Mouse (Mus musculus): ENCODE data around the gene Ndufs2. TPM values are rescaled to one million over a fixed set of nuclear protein-coding genes. Genes with fewer than 3 reads are reported as not detected.
A peak's percentile ranks its signal among the peaks of the same experiment; 100 is the strongest.

The Ndufs2 gene
- polyA plus RNA-seq, 1 experiment from 2014 or later: 255 TPM

- 57% methylated on average over 18 of the region's 18 CpGs for WGBS
Measured at GRCm38 (mm10) chr1:171216241-171216955, 34.8 kb downstream of the Ndufs2 start.

DNA sequence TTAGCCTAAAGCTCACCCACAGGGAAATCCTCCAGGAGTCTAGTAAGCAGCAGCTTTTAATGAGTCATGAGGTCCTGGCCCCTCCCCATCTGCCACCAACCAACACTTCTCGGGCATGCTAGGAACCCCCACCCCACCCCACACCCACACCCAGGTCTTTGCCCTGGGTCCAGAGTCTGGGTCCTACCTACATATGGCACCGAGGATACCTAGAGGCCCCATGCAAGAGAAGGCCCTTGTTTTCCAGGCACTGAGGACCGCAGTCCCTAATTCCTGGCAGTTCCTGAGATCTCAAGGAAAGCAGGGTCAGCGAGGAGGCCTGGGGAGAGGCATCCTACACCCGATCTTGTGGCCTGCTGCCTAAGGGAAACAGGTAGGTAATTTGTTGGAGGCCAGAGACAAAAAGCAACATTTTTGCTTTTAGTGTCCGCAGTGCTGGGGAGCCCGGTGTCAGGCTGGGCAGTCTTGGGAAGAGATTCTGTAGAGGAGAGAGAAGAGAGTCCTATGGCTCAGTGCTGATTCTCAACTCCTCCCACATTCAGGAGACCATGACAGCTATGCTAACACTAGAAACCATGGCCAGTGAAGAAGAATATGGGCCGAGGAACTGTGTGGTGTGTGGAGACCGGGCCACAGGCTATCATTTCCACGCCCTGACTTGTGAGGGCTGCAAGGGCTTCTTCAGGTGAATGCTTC, 37.2 kb downstream of the Ndufs2 start, which contains the start of gene Nr1i3:
Nr1i3 (plus strand) TSS at position 170 of the 696 bp plus-strand sequence.
- 46% methylated on average over 10 of the region's 10 CpGs for WGBS
- no peak for TF ChIP-seq CTCF (IDR thresholded peaks at IDR 0.05; ENCODE audit: low read depth)
- H3K36me3 ChIP-seq (ENCODE audit: control insufficient read depth, insufficient read depth): peaks cover 17% of the 10 kb centered on the region
- H3K9ac ChIP-seq (ENCODE audit: low read depth, low read length): peak within 1 kb of the TSS; percentile 48
- H3K9me3 ChIP-seq (ENCODE audit: control insufficient read depth): no peaks in the 10 kb centered on the region
- H3K4me2 ChIP-seq (replicated peaks; ENCODE audit: low read depth): peak within 1 kb of the TSS; percentile 60
- peak within 1 kb of the TSS; percentile 32 for H3K4me3 ChIP-seq (ENCODE audit: low read depth, low read length)
- ATAC-seq: peak; percentile 98
- H3K27me3 ChIP-seq (replicated peaks; ENCODE audit: control insufficient read depth, insufficient read depth, low read length): no peaks in the 10 kb centered on the region
- peaks cover 2% of the 10 kb centered on the region; the same call in 1 of the 2 replicates for H3K4me1 ChIP-seq (replicated peaks; ENCODE audit: control insufficient read depth, insufficient read depth, low read length)
- peak within 1 kb of the TSS; percentile 92 for H3K27ac ChIP-seq (ENCODE audit: low read depth, low read length)

More at GRCm38 (mm10) chr1:171216241-171216955, 34.8 kb downstream of the Ndufs2 start:
- no peaks in the 10 kb centered on the region for H3K9me3 ChIP-seq (ENCODE audit: control insufficient read depth)
- H3K4me2 ChIP-seq (replicated peaks; ENCODE audit: low read depth): peak overlapping the region; percentile 13; the same call in 1 of the 2 replicates
- no peak for TF ChIP-seq CTCF (IDR thresholded peaks at IDR 0.05; ENCODE audit: low read depth)
- peaks cover 7% of the 10 kb centered on the region for H3K4me1 ChIP-seq (replicated peaks; ENCODE audit: control insufficient read depth, insufficient read depth, low read length)
- H3K9ac ChIP-seq (ENCODE audit: low read depth, low read length): no peak overlapping the region
- 0 out of 2 replicates have a peak overlapping the region, but pooled peaks have one; percentile 60 for H3K27ac ChIP-seq (ENCODE audit: low read depth, low read length)
- ATAC-seq: peak; percentile 35
- H3K36me3 ChIP-seq (ENCODE audit: control insufficient read depth, insufficient read depth): peaks cover 33% of the 10 kb centered on the region
- H3K27me3 ChIP-seq (replicated peaks; ENCODE audit: control insufficient read depth, insufficient read depth, low read length): no peaks in the 10 kb centered on the region
- H3K4me3 ChIP-seq (ENCODE audit: low read depth, low read length): no peak overlapping the region

DNA sequence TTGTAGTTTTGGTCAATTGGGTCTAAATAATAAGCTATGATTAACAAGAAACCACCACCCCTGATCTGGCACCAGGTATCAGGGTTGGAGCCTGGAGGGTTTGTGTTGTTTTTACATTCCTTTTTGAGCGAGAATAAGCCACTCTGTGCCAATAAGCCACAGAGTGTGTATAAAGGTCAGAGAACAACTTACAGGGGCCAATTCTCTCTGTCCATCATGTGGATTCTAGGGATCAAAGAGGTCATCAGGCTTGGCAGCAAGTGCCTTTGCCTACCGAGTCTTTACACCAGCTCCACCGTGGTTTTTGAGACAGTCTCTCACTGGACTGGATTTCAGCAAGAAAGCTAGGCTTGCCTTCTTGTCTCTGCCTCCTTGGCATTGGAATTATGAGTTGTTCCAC, 38.3 kb downstream of the Ndufs2 start:
- H3K9ac ChIP-seq (ENCODE audit: low read depth, low read length): no peak overlapping the region
- no peaks in the 10 kb centered on the region for H3K9me3 ChIP-seq (ENCODE audit: control insufficient read depth)
- 54% methylated on average over 3 of the region's 3 CpGs for WGBS
- no peak overlapping the region for H3K4me3 ChIP-seq (ENCODE audit: low read depth, low read length)
- peaks cover 2% of the 10 kb centered on the region; the same call in 1 of the 2 replicates for H3K4me1 ChIP-seq (replicated peaks; ENCODE audit: control insufficient read depth, insufficient read depth, low read length)
- H3K27ac ChIP-seq (ENCODE audit: low read depth, low read length): no peak overlapping the region
- ATAC-seq: no peak
- H3K36me3 ChIP-seq (ENCODE audit: control insufficient read depth, insufficient read depth): peaks cover 9% of the 10 kb centered on the region; the same call in 1 of the 2 replicates
- H3K27me3 ChIP-seq (replicated peaks; ENCODE audit: control insufficient read depth, insufficient read depth, low read length): no peaks in the 10 kb centered on the region
- no peak for TF ChIP-seq CTCF (IDR thresholded peaks at IDR 0.05; ENCODE audit: low read depth)
- no peak overlapping the region for H3K4me2 ChIP-seq (replicated peaks; ENCODE audit: low read depth)

DNA sequence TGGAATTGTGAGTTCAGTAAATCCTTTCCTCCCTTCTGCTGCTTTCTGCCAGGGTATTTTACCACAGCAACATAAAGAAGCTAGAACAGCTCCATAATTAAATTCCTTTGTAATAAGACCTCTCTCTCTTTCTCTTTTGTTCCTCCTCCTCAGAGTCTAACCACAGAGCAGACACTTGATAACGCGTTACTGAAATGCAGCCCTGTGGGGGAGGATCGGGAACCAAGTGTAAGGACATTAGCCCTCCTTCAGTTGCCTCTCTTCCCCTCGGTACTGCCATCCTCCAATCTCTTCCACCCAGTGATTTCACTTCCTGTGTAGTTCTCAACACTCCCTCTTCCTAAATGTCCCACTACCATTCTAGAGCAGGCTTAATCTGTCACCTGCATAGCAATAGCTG, 41.8 kb downstream of the Ndufs2 start:
- Histone ChIP-seq H3K36me3 (ENCODE audit: control insufficient read depth, insufficient read depth) (no peaks in the 10 kb centered on the region), H3K9me3 (ENCODE audit: control insufficient read depth) (no peaks in the 10 kb centered on the region), H3K4me2 (replicated peaks; ENCODE audit: low read depth) (no peak overlapping the region), H3K4me3 (ENCODE audit: low read depth, low read length) (no peak overlapping the region), H3K27ac (ENCODE audit: low read depth, low read length) (no peak overlapping the region), H3K4me1 (replicated peaks; ENCODE audit: control insufficient read depth, insufficient read depth, low read length) (0 out of 2 replicates have a peak, but pooled peaks cover under 1% of the 10 kb centered on the region), H3K27me3 (replicated peaks; ENCODE audit: control insufficient read depth, insufficient read depth, low read length) (no peaks in the 10 kb centered on the region), H3K9ac (ENCODE audit: low read depth, low read length) (no peak overlapping the region)
- WGBS: 40% methylated on average over 4 of the region's 4 CpGs
- no peak for TF ChIP-seq CTCF (IDR thresholded peaks at IDR 0.05; ENCODE audit: low read depth)
- ATAC-seq: no peak

DNA sequence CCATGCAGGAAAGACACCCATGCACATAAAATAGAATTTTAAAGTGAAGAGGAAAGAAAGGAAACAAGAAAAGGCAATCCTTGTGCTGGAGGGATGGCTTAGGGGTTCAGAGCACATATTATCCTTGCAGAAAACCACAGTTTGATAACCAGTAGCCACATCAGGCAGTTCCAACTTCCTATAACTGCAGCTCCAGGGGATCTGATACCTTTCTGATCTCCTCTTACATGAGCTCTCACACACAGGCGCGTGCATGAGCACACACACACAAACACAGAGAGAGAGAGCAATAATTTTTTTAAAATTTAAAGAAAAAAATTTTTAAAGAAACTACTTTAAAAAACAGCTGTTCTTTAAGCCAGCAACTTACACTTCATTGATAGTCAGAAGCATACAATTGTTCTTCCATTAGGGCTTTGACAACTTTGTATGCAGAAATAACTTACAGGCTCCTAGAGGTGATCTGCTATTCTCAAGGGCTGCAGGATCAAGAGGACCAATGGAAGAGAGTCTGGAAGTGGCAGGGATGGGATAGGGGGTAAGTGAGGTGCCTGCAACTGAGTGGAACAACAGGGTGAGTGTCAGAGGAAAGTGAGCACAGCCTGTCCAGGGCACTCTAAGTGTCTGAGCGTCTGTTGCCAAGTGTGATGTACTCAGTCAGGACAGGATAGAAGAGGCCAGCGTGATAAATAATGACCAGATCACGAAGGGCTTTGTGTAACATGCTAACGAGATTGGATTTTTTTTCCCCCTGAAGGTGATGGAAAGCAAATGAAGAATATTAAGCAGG, 45.3 kb downstream of the Ndufs2 start:
- Histone ChIP-seq H3K36me3 (ENCODE audit: control insufficient read depth, insufficient read depth) (no peaks in the 10 kb centered on the region), H3K4me2 (replicated peaks; ENCODE audit: low read depth) (no peak overlapping the region), H3K9me3 (ENCODE audit: control insufficient read depth) (no peaks in the 10 kb centered on the region), H3K27me3 (replicated peaks; ENCODE audit: control insufficient read depth, insufficient read depth, low read length) (no peaks in the 10 kb centered on the region), H3K4me3 (ENCODE audit: low read depth, low read length) (no peak overlapping the region), H3K4me1 (replicated peaks; ENCODE audit: control insufficient read depth, insufficient read depth, low read length) (0 out of 2 replicates have a peak, but pooled peaks cover 3% of the 10 kb centered on the region), H3K9ac (ENCODE audit: low read depth, low read length) (no peak overlapping the region), H3K27ac (ENCODE audit: low read depth, low read length) (no peak overlapping the region)
- 79% methylated on average over 6 of the region's 6 CpGs for WGBS
- TF ChIP-seq CTCF (IDR thresholded peaks at IDR 0.05; ENCODE audit: low read depth): no peak
- ATAC-seq: no peak
